Mouse (Mus musculus) lung, postnatal 0 days (tissue): ENCODE measurements around the gene Kcp.

Experiments used
- CTCF ChIP-seq: IDR thresholded peaks from 2 replicates; pipeline ENCODE4 v1.5.1; 2016; ENCODE audit warnings: antibody characterized with exemption, mild to moderate bottlenecking
- EP300 ChIP-seq: IDR thresholded peaks from 2 replicates; pipeline ENCODE4 v1.6.1; 2016; ENCODE audit warnings: antibody characterized with exemption, mild to moderate bottlenecking, control low read depth

GRCm38 (mm10) chr6:29445354-29445753, 62.4 kb downstream of the Kcp start:
- TF ChIP-seq CTCF (no peak), EP300 (no peak)
